Mouse (Mus musculus) frontal cortex, adult (tissue): Measurements from ENCODE around the gene Zfp422.

Experiments
- ATAC-seq: cut with Nextera tagmentation; 2 replicates; pipeline ENCODE4 v1.9.2; 2017; ENCODE audit warnings: mild to moderate bottlenecking, moderate library complexity, mixed read lengths; ENCODE audit not compliant: low TSS enrichment

Gene Zfp422

GRCm38 (mm10) chr6:116628539-116629171 lies at the start of gene Zfp422:
TSS of gene Zfp422 (minus strand) at chr6:116628999.
- ATAC-seq: peak; percentile 91

- ATAC-seq: no peak
These were observed 48.5 kb upstream of the Zfp422 start for GRCm38 (mm10) chr6:116677321-116677720.

- no peak for ATAC-seq
These were observed 47.6 kb upstream of the Zfp422 start for GRCm38 (mm10) chr6:116676355-116676913.

- peak; percentile 16; the same call in 1 of the 2 replicates for ATAC-seq
These were observed 45.6 kb upstream of the Zfp422 start for GRCm38 (mm10) chr6:116674283-116674886.

DNA sequence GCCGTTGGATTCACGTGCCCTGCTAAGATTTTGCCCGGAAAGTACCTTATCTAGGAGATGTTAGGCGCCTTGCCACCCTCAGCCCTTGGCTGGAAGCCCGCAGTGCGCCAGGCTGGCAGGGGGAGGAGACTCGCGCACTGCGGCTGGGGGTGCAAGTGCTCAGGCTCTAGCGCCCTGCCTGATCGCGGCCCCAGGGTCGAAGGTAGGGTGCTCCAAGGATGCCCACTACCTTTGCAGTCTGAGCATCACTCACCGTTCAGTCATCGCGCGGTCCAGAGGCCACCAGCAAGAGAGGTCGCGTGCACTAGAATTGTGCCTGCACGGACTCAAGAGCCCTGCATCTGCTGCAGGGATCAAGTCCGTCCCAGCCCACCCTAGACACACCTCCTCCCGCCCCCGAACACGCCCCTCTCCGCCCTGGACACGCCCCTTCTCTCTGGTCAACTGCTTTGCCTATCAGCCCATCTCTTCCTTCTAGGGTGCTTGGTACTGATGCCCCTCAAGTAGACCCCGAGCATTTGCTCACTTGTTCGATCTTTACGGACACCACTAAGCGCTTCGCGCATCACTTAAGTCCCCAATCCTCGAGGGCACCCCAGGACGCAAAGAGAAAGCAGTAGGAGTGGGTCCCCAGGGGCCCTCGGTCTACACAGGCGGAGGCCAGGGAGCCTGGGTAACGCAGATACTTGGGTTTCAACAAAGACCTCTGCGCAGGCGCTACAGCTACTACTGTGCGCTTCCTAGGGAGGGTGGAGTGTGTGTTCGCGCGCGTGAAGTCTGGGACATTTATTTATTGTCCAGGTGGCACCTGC lies 44.9 kb upstream of the Zfp422 start, which contains the start of gene Rassf4:
Gene Rassf4, minus strand, starts transcription at position 482 of the 812 bp plus-strand sequence.
- peak; percentile 76 for ATAC-seq

DNA sequence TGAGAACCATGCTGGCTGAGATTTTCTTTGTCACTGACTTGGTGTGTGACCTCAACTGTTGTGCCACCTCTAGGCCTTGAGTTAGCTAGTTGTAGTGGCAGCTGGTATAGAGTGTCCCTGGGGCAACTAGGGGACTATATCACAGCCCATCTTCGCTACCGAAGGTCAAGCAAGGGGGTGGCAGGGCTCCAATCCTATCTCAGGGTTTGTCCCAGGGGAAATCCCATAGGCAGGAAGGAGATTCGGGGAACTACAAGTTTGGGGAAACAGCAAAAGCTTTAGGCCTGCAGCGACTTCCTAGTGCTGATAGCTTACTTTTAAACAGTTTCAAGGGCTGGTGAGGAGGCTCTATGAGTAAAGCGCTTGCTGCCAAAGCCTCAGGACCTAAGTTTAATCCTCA lies 43.5 kb upstream of the Zfp422 start:
- ATAC-seq: no peak

- no peak for ATAC-seq
These were observed 43.0 kb upstream of the Zfp422 start for GRCm38 (mm10) chr6:116671768-116672167.

DNA sequence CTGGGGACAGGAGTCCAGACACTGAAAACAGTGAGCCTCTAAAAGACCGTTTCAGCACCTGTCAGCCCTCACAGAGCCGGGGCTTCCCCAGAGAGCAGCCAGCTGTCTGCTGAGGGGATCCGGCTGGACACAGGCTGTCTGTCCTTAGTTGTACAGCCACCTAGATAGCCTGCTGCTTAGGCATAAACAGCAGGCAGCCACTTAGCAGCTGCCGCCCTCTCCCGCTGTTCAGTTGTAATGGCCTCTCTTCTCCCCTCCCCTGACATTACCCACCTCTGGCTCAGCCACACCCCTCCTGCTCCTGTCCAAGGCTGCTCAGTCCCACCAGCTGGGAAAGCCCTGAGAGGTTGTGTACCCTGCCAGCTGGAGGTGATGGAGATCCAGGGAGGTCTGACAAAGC lies 42.2 kb upstream of the Zfp422 start:
- no peak for ATAC-seq

DNA sequence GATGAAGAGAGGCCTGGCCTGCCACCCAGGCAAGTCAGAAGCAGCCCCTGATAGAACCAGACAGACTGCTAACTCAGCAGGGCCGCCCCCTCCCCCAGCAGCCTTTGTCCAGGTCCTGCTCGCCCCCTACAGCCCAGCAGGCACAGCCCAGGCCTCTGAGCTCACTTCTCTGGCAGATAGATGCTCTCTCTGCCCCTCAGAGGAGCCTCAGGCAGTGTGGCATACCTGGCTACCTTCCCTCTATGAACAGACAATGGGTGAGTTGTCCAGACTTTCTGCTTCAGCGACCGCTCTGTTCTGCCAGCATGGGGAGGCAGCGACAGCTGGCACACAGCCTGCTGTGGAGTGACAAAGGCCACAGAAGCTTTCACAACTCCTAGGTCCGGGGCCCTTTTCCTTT lies 41.3 kb upstream of the Zfp422 start:
- ATAC-seq: no peak

- ATAC-seq: no peak
These were observed 40.1 kb upstream of the Zfp422 start for GRCm38 (mm10) chr6:116668682-116669470.

DNA sequence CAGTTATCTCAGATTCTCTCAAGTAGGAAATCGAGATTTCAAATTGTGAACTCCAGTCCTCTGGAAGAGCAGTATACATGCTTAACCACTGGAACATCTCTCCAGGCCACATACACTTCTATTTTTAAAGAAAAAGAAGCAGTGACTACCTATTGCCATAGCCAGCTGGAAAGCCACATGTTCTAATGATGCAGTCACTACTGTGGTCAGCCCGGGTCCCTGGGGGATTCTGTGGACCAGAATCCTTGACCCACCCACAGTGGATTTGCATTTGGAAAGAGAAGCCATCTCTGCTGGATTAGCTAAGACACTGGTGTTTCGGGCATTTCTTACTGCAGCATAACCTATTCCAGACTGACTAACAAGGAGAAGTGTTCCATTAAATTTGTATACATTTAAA lies 38.6 kb upstream of the Zfp422 start:
- no peak for ATAC-seq

- no peak for ATAC-seq
These were observed 38.1 kb upstream of the Zfp422 start for GRCm38 (mm10) chr6:116666892-116667291.

GRCm38 (mm10) chr6:116666085-116666750 lies 37.4 kb upstream of the Zfp422 start:
- ATAC-seq: no peak

- ATAC-seq: no peak
These were observed 36.0 kb upstream of the Zfp422 start for GRCm38 (mm10) chr6:116664830-116665229.

DNA sequence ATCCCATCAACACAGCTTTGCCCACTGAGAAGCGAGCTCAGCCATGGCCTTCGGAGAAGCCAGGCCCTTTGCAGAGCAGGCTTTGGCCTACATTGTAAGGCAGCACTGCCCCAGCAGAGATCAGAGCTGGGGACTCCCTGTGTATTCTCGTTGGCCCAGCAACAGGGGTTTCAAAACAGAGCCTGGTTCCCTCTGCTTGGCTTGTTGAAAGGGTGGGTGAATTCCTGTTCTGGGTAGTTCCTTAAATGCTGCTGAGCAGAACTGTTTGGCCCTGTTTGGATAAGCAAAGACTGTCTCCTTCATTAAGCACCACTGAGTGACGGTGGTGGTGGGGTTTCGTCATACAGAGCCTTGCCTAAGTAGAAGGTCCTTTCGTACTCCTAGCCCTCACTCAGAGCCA lies 35.2 kb upstream of the Zfp422 start:
- no peak for ATAC-seq

DNA sequence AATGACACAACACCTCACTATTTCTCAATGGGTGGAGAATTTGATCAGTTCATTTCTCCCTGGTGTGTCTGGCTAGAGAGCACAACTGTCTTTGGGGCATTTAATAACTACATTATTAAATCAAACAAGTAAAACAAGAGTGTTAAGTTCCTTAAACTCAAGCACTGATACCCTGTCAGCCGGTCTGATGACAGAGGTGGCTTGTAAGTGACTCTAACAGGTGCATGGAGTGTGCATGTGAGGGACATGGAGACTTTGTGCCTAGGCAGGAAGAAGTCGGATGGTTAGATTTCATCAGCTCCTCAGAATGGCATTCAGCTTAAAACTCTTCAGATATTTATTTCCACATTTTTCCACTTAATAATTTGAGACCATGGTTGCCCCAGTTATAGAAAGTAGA lies 34.6 kb upstream of the Zfp422 start:
- no peak for ATAC-seq

- peak; percentile 94 for ATAC-seq
These were observed 25.1 kb upstream of the Zfp422 start for GRCm38 (mm10) chr6:116653684-116654454.

- no peak for ATAC-seq
These were observed 24.4 kb upstream of the Zfp422 start for GRCm38 (mm10) chr6:116653191-116653590.

- ATAC-seq: no peak
These were observed 22.8 kb upstream of the Zfp422 start for GRCm38 (mm10) chr6:116651437-116652118.

- no peak for ATAC-seq
These were observed 21.6 kb upstream of the Zfp422 start, which contains the start of gene Depp1 for GRCm38 (mm10) chr6:116650406-116650805. TSS of gene Depp1 (plus strand) at chr6:116650609.
